Mouse (Mus musculus): ENCODE data around the gene Slitrk6. TPM values are rescaled to one million over a fixed set of nuclear protein-coding genes. Genes with fewer than 3 reads are reported as not detected.

The Slitrk6 gene
- polyA plus RNA-seq (2014; fragmentation: Illumina TruSeq; extraction: RNeasy Lipid Tissue Mini Kit (QIAGEN cat#74804); ENCODE audit: low read depth, low replicate concordance), result 8.6 TPM

GRCm38 (mm10) chr14:110754484-110755307 is at the start of gene Slitrk6:
Gene Slitrk6, minus strand, starts transcription at chr14:110755149.

Data from kidney, adult 10 weeks (tissue).